Mouse (Mus musculus) midbrain, embryonic 13.5 days (tissue): ENCODE measurements around the gene Eif2s2. TPM values are rescaled to one million over a fixed set of nuclear protein-coding genes. Genes with fewer than 3 reads are reported as not detected.
A peak's percentile ranks its signal among the peaks of the same experiment; 100 is the strongest.
"Not testable (repeated sequence)": the region's sequence is repeated elsewhere in the genome, so short reads cannot be mapped to it uniquely, and the experiment has no call there.

ENCODE experiments used
- ATAC-seq: fragments of 200-750 bp; cut with Nextera tagmentation; 2 replicates; pipeline ENCODE4 v1.8.0; 2017; ENCODE audit warnings: mild to moderate bottlenecking, moderate TSS enrichment, moderate library complexity
- H3K27ac ChIP-seq: fragments of 300-500 bp; sonication (generic); 2 replicates; pipeline ENCODE4 v1.5.1; 2015; ENCODE audit warnings: inconsistent platforms, mild to moderate bottlenecking, moderate library complexity
- H3K27me3 ChIP-seq: fragments of 300-500 bp; sonication (generic); 2 replicates; pipeline ENCODE4 v1.6.1; 2015; ENCODE audit warnings: mild to moderate bottlenecking, inconsistent platforms
- H3K36me3 ChIP-seq: fragments of 300-500 bp; sonication (generic); 2 replicates; pipeline ENCODE4 v1.6.1; 2015; ENCODE audit warnings: mild to moderate bottlenecking, inconsistent platforms
- H3K4me1 ChIP-seq: fragments of 300-500 bp; sonication (generic); replicated peaks from 2 replicates; pipeline ENCODE4 v1.6.1; 2015; ENCODE audit warnings: inconsistent platforms
- H3K4me2 ChIP-seq: fragments of 300-500 bp; sonication (generic); replicated peaks from 2 replicates; pipeline ENCODE4 v1.6.1; 2015; ENCODE audit warnings: moderate library complexity, mild to moderate bottlenecking, inconsistent platforms
- H3K4me3 ChIP-seq: fragments of 300-500 bp; sonication (generic); replicated peaks from 2 replicates; pipeline ENCODE4 v1.5.1; 2015; ENCODE audit warnings: mild to moderate bottlenecking, inconsistent platforms
- H3K9ac ChIP-seq: fragments of 300-500 bp; sonication (generic); replicated peaks from 2 replicates; pipeline ENCODE4 v1.6.1; 2015; ENCODE audit warnings: mild to moderate bottlenecking, inconsistent platforms
- H3K9me3 ChIP-seq: fragments of 300-500 bp; sonication (generic); 2 replicates; pipeline ENCODE4 v1.6.1; 2016; ENCODE audit warnings: mild to moderate bottlenecking, inconsistent platforms
- WGBS: fragments of 180-500 bp; shearing (Covaris S2); methylation state at CpG from one replicate; pipeline ENCODE4 v1.1.7; 2015; 5-methylcytosine and 5-hydroxymethylcytosine counted together
- polyA plus RNA-seq: library from polyadenylated mRNA; unstranded; fragments of >200 nt; fragmentation: Nextera tagmentation; extraction: Ambion mirVana; gene quantifications from 2 replicates; pipeline ENCODE4 v1.2.1, GENCODE M21; 2015

Eif2s2 gene
- polyA plus RNA-seq, 1 experiment from 2014 or later, result 84.0 TPM

DNA sequence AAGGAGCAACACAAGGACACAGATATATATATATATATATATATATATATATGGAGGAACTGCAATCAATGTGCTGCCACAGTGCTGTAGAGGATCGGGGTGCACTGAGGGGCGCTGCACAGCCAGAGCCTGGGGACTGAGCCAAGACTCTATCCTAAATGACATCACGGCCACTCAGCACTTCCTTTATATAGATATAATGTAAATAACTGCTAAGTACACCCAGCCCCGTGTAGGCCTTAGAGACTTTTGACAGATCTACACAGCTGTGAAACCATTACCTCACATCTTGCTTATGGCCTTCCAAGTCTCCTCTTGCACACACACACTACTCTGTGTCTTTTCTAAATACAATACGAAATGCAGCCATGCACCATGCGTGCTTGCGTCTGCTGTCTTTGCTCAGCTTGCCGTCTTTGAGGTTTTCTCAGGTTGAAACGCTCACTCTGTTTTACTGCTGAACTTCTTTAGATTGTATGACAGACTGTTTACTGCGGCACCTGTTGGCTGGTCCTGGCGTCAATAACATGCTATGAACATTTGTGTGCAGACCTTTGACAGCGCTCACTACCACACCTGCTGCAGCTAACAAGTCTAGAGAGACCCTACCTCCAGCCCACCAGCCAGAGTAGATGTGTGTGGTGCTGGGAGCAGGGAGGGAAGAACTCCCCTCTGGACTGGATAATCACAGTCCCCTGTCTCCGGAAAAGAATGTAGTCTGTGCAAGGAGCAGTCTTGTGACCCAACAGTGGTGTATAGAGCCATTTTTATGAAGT is 25.3 kb upstream of the Eif2s2 start:
- ATAC-seq, result no peak
- no peak overlapping the region for H3K4me2 ChIP-seq
- no peak overlapping the region for H3K27ac ChIP-seq
- WGBS, result 84% methylated on average over 13 of the region's 13 CpGs
- no peaks in the 10 kb centered on the region for H3K4me1 ChIP-seq
- no peaks in the 10 kb centered on the region for H3K27me3 ChIP-seq
- no peak overlapping the region for H3K4me3 ChIP-seq
- H3K36me3 ChIP-seq, result no peaks in the 10 kb centered on the region
- no peaks in the 10 kb centered on the region for H3K9me3 ChIP-seq
- H3K9ac ChIP-seq, result no peak overlapping the region

- ATAC-seq, result no peak
- Histone ChIP-seq H3K4me3 (no peak overlapping the region), H3K36me3 (no peaks in the 10 kb centered on the region), H3K4me1 (no peaks in the 10 kb centered on the region), H3K27ac (no peak overlapping the region), H3K4me2 (no peak overlapping the region), H3K27me3 (no peaks in the 10 kb centered on the region), H3K9me3 (no peaks in the 10 kb centered on the region), H3K9ac (no peak overlapping the region)
- WGBS, result 10% methylated on average over 2 of the region's 2 CpGs
Observed at GRCm38 (mm10) chr2:154916547-154916946, 23.8 kb upstream of the Eif2s2 start.

DNA sequence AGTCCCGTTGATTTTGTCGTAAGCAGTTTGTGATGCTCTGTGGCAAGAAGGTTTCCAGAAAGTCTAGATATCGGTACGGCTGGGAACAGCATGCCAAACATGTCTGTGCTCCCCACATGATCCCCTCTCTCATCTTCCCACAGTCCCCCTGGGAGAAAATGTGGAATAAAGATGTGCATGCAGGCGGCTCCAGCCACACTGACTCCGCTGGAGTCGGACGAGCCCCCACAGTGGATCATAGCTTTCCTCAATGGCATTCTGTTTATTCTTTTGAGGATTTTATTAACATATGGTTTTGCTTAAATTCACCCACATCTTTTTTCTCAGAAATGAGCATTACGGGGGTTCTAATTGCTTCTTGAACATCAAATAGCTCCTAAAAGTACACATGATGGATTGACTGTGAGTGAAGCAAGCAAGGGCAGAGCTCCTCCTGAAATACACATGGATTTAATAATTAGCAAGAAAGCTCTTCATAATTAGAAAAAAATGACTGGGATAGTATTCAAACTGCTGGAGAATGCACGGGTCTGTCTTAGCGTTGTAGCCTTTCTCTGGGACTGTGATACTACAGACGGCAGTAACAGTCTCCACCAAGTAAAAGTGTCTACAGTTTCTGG is 23.3 kb upstream of the Eif2s2 start:
- H3K4me1 ChIP-seq, result no peaks in the 10 kb centered on the region
- no peaks in the 10 kb centered on the region for H3K9me3 ChIP-seq
- WGBS, result 79% methylated on average over 12 of the region's 12 CpGs
- no peak for ATAC-seq
- H3K27ac ChIP-seq, result no peak overlapping the region
- no peaks in the 10 kb centered on the region for H3K27me3 ChIP-seq
- H3K9ac ChIP-seq, result no peak overlapping the region
- H3K4me3 ChIP-seq, result no peak overlapping the region
- H3K4me2 ChIP-seq, result no peak overlapping the region
- no peaks in the 10 kb centered on the region for H3K36me3 ChIP-seq

- H3K9ac ChIP-seq, result no peak overlapping the region
- no peaks in the 10 kb centered on the region for H3K36me3 ChIP-seq
- H3K4me1 ChIP-seq, result no peaks in the 10 kb centered on the region
- no peak overlapping the region for H3K4me3 ChIP-seq
- no peak overlapping the region for H3K4me2 ChIP-seq
- H3K9me3 ChIP-seq, result no peaks in the 10 kb centered on the region
- H3K27ac ChIP-seq, result no peak overlapping the region
- no peak for ATAC-seq
- WGBS, result 73% methylated on average over 6 of the region's 6 CpGs
- no peaks in the 10 kb centered on the region for H3K27me3 ChIP-seq
Observed at GRCm38 (mm10) chr2:154909789-154910188, 17.1 kb upstream of the Eif2s2 start.

DNA sequence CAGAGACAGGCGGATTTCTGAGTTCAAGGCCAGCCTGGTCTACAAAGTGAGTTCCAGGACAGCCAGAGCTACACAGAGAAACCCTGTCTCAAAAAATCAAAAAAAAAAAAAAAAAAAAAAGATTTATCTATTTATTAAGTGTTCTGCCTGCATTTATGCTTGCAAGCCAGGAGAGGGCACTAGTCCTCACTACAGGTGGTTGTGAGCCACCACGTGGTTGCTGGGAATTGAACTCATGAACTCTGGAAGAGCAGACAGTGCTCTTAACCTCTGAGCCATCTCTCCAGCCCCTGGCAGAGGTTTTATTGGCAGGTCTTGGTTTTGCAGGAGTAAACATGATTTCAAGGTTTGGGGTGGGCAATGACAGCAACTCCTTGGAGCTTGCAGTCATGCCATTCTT is 15.5 kb upstream of the Eif2s2 start:
- H3K9ac ChIP-seq, ATAC-seq, H3K4me1 ChIP-seq, H3K27me3 ChIP-seq, H3K27ac ChIP-seq, H3K36me3 ChIP-seq, H3K4me2 ChIP-seq, H3K4me3 ChIP-seq, H3K9me3 ChIP-seq: not testable (repeated sequence)
- WGBS, result 50% methylated on average over 2 of the region's 2 CpGs

DNA sequence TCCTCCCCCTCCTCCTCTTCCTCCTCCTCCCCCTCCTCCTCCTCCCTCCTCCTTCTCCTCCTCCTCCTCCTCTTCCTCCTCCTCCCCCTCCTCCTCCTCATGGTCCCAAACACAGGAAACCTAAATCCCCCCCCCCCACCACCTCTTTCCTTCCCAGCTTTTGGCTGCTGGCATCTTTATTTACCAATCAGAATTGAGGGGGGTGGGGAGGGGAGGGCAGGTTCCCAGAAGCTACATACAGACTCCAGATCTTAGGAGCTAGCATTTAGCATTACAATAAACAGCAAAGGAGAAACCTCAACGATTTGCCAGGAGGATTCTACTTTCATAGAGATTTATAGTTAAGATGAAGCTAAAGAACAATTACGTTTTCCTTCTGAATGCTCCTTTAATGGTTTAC is 13.1 kb upstream of the Eif2s2 start:
- no peak overlapping the region for H3K4me3 ChIP-seq
- no peak for ATAC-seq
- H3K27ac ChIP-seq, result no peak overlapping the region
- no peak overlapping the region for H3K9ac ChIP-seq
- H3K4me2 ChIP-seq, result no peak overlapping the region
- no peaks in the 10 kb centered on the region for H3K9me3 ChIP-seq
- H3K4me1 ChIP-seq, result no peaks in the 10 kb centered on the region
- no peaks in the 10 kb centered on the region for H3K36me3 ChIP-seq
- 60% methylated on average over 2 of the region's 2 CpGs for WGBS
- no peaks in the 10 kb centered on the region for H3K27me3 ChIP-seq

- Histone ChIP-seq H3K27me3 (no peaks in the 10 kb centered on the region), H3K27ac (no peak overlapping the region), H3K4me1 (no peaks in the 10 kb centered on the region), H3K4me2 (no peak overlapping the region), H3K4me3 (no peak overlapping the region), H3K36me3 (no peaks in the 10 kb centered on the region), H3K9me3 (no peaks in the 10 kb centered on the region), H3K9ac (no peak overlapping the region)
- 94% methylated on average over 3 of the region's 3 CpGs for WGBS
- ATAC-seq, result no peak
Observed at GRCm38 (mm10) chr2:154902111-154902510, 9.4 kb upstream of the Eif2s2 start.

DNA sequence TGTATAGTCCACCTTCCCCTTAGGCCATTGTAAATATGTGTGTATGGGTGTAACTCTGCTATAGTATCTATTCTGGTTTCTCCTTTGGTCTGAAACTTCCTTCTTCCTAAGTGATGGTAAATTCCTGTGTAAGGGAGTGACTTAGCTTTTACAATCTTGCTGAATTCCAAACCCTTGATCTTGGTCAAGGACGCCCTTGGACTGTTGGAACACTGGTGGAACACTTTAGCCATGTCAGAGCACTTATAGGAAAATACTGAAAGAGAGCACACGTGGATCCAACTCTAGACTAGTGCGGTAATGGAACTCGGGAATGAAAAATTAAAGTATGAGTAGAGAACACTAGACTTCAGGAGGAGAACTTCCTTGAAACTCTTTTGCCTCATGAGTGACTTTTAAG is 6.7 kb upstream of the Eif2s2 start:
- not testable (repeated sequence) for H3K9me3 ChIP-seq, H3K4me3 ChIP-seq, H3K4me1 ChIP-seq, H3K27me3 ChIP-seq, H3K4me2 ChIP-seq, H3K9ac ChIP-seq, H3K36me3 ChIP-seq, H3K27ac ChIP-seq, ATAC-seq
- WGBS, result 85% methylated on average over 4 of the region's 4 CpGs

DNA sequence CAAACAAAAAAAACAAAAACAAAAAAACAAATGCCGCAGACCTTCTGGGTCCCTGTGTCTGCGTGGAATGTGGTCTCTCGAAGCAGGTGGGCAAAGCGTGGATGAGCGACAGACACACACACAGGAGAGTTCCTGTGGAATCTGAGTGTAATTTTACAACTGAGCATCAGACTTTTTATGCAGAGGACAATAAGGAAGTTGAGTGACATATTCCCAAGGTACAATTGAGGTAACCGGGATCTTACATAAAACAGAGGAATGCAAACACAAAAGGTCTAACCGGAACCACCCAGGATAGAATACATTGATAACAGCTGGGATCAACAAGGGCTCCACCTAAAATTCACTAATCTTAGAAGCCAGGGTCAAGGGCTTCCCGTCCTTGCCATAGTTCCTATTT is 6.3 kb upstream of the Eif2s2 start:
- not testable (repeated sequence) for H3K4me3 ChIP-seq, H3K9me3 ChIP-seq, H3K27me3 ChIP-seq, H3K27ac ChIP-seq, ATAC-seq, H3K9ac ChIP-seq, H3K4me2 ChIP-seq, H3K4me1 ChIP-seq, H3K36me3 ChIP-seq
- 90% methylated on average over 8 of the region's 8 CpGs for WGBS

DNA sequence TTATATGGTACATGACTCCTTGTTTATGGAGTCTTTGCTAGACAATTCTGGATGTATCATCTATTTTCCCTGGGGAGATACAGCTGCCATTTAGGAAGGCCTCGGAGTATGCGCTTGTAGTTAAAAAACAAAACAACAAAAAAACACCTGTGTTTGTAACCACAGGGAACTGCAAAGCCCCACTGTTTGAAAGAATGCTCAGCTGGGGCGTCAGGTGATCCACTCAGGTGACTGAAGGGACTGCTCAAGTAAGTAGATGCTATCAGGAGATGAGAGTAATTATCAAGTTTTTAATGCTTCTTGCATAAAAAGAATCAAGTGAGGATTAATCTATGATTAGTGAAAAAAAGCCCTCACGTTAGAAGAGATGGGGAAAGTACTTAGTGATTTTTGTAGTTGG is 813 bp upstream of the Eif2s2 start:
- no peak overlapping the region for H3K4me3 ChIP-seq
- WGBS, result 72% methylated on average over 4 of the region's 4 CpGs
- H3K9ac ChIP-seq, result no peak overlapping the region
- H3K9me3 ChIP-seq, result no peaks in the 10 kb centered on the region
- no peak overlapping the region for H3K4me2 ChIP-seq
- H3K27ac ChIP-seq, result no peak overlapping the region
- ATAC-seq, result no peak
- no peaks in the 10 kb centered on the region for H3K36me3 ChIP-seq
- H3K4me1 ChIP-seq, result peaks cover 25% of the 10 kb centered on the region
- H3K27me3 ChIP-seq, result no peaks in the 10 kb centered on the region

DNA sequence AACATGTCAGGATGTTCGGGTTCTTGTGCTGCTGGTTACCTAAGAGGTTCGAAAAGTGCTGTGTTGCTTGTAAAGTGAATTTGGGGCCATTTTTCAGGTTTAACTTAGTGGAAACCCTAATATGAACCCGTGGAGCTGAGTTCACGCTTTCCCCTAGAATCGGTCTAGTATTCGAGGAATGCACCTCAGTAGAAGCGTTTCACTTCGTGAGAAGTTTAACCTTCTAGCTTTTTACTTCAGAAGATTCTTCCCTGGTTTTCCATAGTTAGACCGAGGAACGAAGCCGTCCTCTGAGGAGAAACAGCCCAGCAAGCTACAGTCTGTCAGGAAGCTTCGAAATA is 280 bp upstream of the Eif2s2 start:
- peaks cover 25% of the 10 kb centered on the region for H3K4me1 ChIP-seq
- H3K27me3 ChIP-seq, result no peaks in the 10 kb centered on the region
- no peaks in the 10 kb centered on the region for H3K9me3 ChIP-seq
- peak overlapping the region; percentile 79 for H3K4me2 ChIP-seq
- no peak overlapping the region for H3K27ac ChIP-seq
- peak overlapping the region; percentile 95 for H3K4me3 ChIP-seq
- H3K36me3 ChIP-seq, result peaks cover under 1% of the 10 kb centered on the region; the same call in 1 of the 2 replicates
- WGBS, result 10% methylated on average over 12 of the region's 12 CpGs
- ATAC-seq, result 0 out of 2 replicates have a peak, but pooled peaks have one; percentile 5
- H3K9ac ChIP-seq, result peak overlapping the region; percentile 52

GRCm38 (mm10) chr2:154891585-154891984 is 1.1 kb downstream of the Eif2s2 start:
- Histone ChIP-seq H3K4me3 (peak overlapping the region; percentile 95), H3K4me2 (peak overlapping the region; percentile 79), H3K27me3 (no peaks in the 10 kb centered on the region), H3K27ac (no peak overlapping the region), H3K9me3 (no peaks in the 10 kb centered on the region), H3K36me3 (peaks cover 10% of the 10 kb centered on the region), H3K4me1 (peaks cover 25% of the 10 kb centered on the region), H3K9ac (peak overlapping the region; percentile 91)
- no peak for ATAC-seq
- WGBS, result 14% methylated on average over 2 of the region's 2 CpGs

DNA sequence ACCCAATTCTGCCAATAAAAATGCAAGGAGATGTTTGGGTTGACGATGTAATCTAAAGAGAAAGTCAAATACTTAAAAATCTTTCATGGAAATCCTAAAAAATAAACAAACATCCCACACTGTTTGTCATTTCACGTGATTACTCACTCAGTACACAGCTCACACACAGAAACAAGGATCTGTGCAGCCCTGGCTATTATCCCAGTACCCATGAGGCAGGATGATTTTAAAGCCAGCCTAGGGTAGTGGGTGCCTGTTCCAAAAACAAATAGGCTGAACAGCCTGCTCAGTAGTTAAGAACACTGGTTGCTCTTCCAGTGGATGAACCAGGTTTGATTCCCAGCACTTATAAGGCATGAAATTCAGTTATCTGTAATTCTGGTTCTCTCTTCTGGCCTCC is 16.1 kb downstream of the Eif2s2 start:
- Histone ChIP-seq H3K4me2 (no peak overlapping the region), H3K4me1 (no peaks in the 10 kb centered on the region), H3K27me3 (no peaks in the 10 kb centered on the region), H3K9me3 (no peaks in the 10 kb centered on the region), H3K27ac (no peak overlapping the region), H3K4me3 (no peak overlapping the region), H3K9ac (no peak overlapping the region), H3K36me3 (peaks cover 61% of the 10 kb centered on the region)
- 93% methylated on average over 2 of the region's 2 CpGs for WGBS
- no peak for ATAC-seq
